In the genomic region with DNA sequence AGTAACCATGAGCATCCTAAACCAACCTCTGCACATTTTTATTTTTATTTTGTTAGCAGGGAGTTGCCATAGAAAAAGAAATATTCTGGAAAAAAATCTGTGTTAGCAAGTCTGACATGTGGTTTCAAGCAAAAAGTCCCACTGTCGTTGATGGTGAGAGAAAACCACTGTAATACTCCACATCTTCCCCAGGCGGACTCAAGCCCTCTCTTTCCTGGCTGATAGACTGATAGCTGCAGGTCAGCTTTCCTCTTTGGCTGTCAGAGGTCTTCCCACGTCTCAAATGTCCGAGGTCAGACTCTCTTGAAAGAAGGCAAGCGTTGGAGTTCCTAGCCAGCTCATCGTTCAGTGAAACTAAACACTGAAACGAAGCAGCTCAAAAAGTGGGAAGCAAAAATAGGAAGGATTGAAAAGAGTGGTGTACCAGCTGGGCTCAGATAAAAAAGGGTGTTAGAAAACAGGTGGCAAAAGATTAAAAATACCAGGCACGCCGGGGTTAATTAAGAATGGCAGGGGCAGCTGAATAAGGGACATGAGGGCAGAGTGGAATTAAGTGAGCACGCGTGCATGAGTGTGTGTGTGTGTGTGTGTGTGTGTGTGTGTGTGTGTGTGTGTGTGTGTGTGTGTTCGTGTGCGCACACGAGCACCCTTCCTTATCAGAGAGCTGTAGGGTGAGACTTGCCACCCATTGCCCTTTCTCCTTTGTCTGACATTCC, we compare ENCODE assay signal across 23 mouse cellular contexts. TPM values are rescaled to one million over a fixed set of nuclear protein-coding genes. Genes with fewer than 3 reads are reported as not detected.
A peak's percentile ranks its signal among the peaks of the same experiment; 100 is the strongest.
DNase-seq lines count a peak whose midpoint lies in the region; ATAC-seq lines count a peak whose summit lies in the region.
"Had no signal": no experiment of that assay in that cellular context is flagged by ENCODE, and none has a peak within 500 bp of the region (broad histone marks: within the 10 kb centered on the region; RNA-seq: fewer than 3 reads in every experiment).

No protein-coding gene starts in this region.

- no peak overlapping the region for H3K4me3 ChIP-seq in hindbrain, embryonic 11.5 days (ENCODE audit: low read depth, low read length)
- H3K4me3 ChIP-seq: erythroblast, embryonic 14.5 days; forebrain, embryonic 13.5 days; heart, embryonic 12.5 days; liver, embryonic 12.5 days; lung, embryonic 15.5 days; neural tube, embryonic 15.5 days had no signal

- no peak overlapping the region for H3K9ac ChIP-seq in hindbrain, embryonic 11.5 days (ENCODE audit: low read depth, low read length)
- H3K9ac ChIP-seq: forebrain, embryonic 13.5 days; heart, embryonic 12.5 days; liver, embryonic 12.5 days; lung, embryonic 15.5 days; neural tube, embryonic 15.5 days had no signal

- H3K4me2 ChIP-seq in hindbrain, embryonic 11.5 days (replicated peaks; ENCODE audit: low read depth, low read length), result no peak overlapping the region
- H3K4me2 ChIP-seq: forebrain, embryonic 13.5 days; heart, embryonic 12.5 days; liver, embryonic 12.5 days; lung, embryonic 15.5 days; neural tube, embryonic 15.5 days had no signal

- DNase-seq in heart, adult 11 months, result peak; percentile 53
- DNase-seq in heart, adult 18-20 months, result no peak
- DNase-seq in 416B (ENCODE audit: low read depth), result peak; percentile 32
- peak; percentile 7 for DNase-seq in brain, adult 2 months (ENCODE audit: low read depth, low spot score)
- no peak for DNase-seq in left cerebral cortex, adult 8-10 months (ENCODE audit: low spot score in 2 of 2)
- DNase-seq in hindbrain, embryonic 11.5 days (ENCODE audit: low spot score), result no peak
- DNase-seq in cerebellum, adult 11-12 months, result no peak
- DNase-seq: adrenal gland, adult 8-10 months; cerebellum, postnatal 10 days; kidney, postnatal 14 days; left cerebral cortex, postnatal 4 days; lung, postnatal 4 days; midbrain, embryonic 14.5 days; right cerebral cortex, postnatal 25 days had no signal

- H3K27ac ChIP-seq in hindbrain, embryonic 11.5 days (ENCODE audit: low read depth, low read length), result no peak overlapping the region
- H3K27ac ChIP-seq: forebrain, embryonic 13.5 days; liver, embryonic 12.5 days; lung, embryonic 15.5 days; neural tube, embryonic 15.5 days had no signal

- no peaks in the 10 kb centered on the region for H3K36me3 ChIP-seq in hindbrain, embryonic 11.5 days (ENCODE audit: control insufficient read depth, insufficient read depth, low read length)
- H3K36me3 ChIP-seq: heart, embryonic 12.5 days; liver, embryonic 12.5 days; lung, embryonic 15.5 days; neural tube, embryonic 15.5 days had no signal

- H3K9me3 ChIP-seq in hindbrain, embryonic 11.5 days (ENCODE audit: control insufficient read depth, low read length), result no peaks in the 10 kb centered on the region
- H3K9me3 ChIP-seq: forebrain, embryonic 13.5 days; heart, embryonic 12.5 days; liver, embryonic 12.5 days; lung, embryonic 15.5 days; neural tube, embryonic 15.5 days had no signal

- H3K27me3 ChIP-seq in hindbrain, embryonic 11.5 days (ENCODE audit: control insufficient read depth, insufficient read depth, low read length), result no peaks in the 10 kb centered on the region
- H3K27me3 ChIP-seq: forebrain, embryonic 13.5 days; heart, embryonic 12.5 days; liver, embryonic 12.5 days; lung, embryonic 15.5 days; neural tube, embryonic 15.5 days had no signal

- ATAC-seq in megakaryocyte progenitor cell, adult 5-6 weeks (replicated peaks; ENCODE audit: poor library complexity), result peak; percentile 46
- no peak for ATAC-seq in hindbrain, embryonic 11.5 days (ENCODE audit: low FRiP score)
- ATAC-seq: forebrain, embryonic 13.5 days; hindbrain, embryonic 16.5 days; intestine, postnatal 0 days; liver, embryonic 12.5 days had no signal

- H3K4me1 ChIP-seq in hindbrain, embryonic 11.5 days (replicated peaks; ENCODE audit: control insufficient read depth, insufficient read depth, low read length), result no peaks in the 10 kb centered on the region
- H3K4me1 ChIP-seq: forebrain, embryonic 13.5 days; heart, embryonic 12.5 days; liver, embryonic 12.5 days; lung, embryonic 15.5 days; neural tube, embryonic 15.5 days had no signal

- WGBS in hindbrain, embryonic 11.5 days, result 70% methylated on average over 14 of the region's 14 CpGs

RNA-seq across cellular contexts. Expression of gene Tnfaip3, which starts 55.5 kb away (rescaled TPM):
- 1 to 10 TPM; 1.5 to 3.2 TPM for total RNA-seq in heart, adult 18-20 months (2021)
- total RNA-seq in megakaryocyte progenitor cell, adult 5-6 weeks (2015), result 9.1 and 22.4 TPM in 2 replicates
- 10.1 and 15.4 TPM in 2 replicates for total RNA-seq in megakaryocyte progenitor cell, adult 5-6 weeks (2017)
- 1 to 10 TPM; 3.6 to 5.4 (median 4.2) TPM for total RNA-seq in left cerebral cortex, adult 8-10 months (2022)
- polyA plus RNA-seq in hindbrain, embryonic 11.5 days (2014; fragmentation: Nextera tagmentation; extraction: Ambion mirVana), result 1.4 and 2.0 TPM in 2 replicates

Comparison
In these comparisons a context has a peak if more than half of its experiments do, and no peak if none do; other contexts are left out.
1. DNase-seq: peak in heart, adult 11 months (single experiment), 416B (single experiment) and brain, adult 2 months (single experiment); none in heart, adult 18-20 months (0 of 2), left cerebral cortex, adult 8-10 months (0 of 2), hindbrain, embryonic 11.5 days (single experiment) and cerebellum, adult 11-12 months (single experiment).